Mouse (Mus musculus) liver, adult 2 months (tissue): Measurements from ENCODE around the gene Kank2. TPM values are rescaled to one million over a fixed set of nuclear protein-coding genes. Genes with fewer than 3 reads are reported as not detected.

ENCODE experiments used
- DNase-seq: peaks from one replicate; pipeline ENCODE4 v3.0.0-alpha.2; 2011; ENCODE audit warnings: low read depth, low spot score; ENCODE audit errors: extremely low read depth
- H3K27ac ChIP-seq: fragments of 200-500 bp; replicated peaks from 2 replicates; pipeline ENCODE4 v1.5.1; 2012; ENCODE audit warnings: low read depth, mild to moderate bottlenecking, control low read depth, inconsistent platforms, low read length; ENCODE audit not compliant: insufficient read depth
- H3K27me3 ChIP-seq: fragments of 200-500 bp; 2 replicates; pipeline ENCODE4 v1.6.1; 2012; ENCODE audit warnings: mild to moderate bottlenecking, moderate library complexity, low read length, inconsistent platforms; ENCODE audit not compliant: control insufficient read depth, insufficient read depth
- H3K36me3 ChIP-seq: fragments of 200-500 bp; 2 replicates; pipeline ENCODE4 v1.6.1; 2012; ENCODE audit warnings: low read length, inconsistent platforms; ENCODE audit not compliant: control insufficient read depth, insufficient read depth
- H3K4me1 ChIP-seq: fragments of 200-500 bp; 2 replicates; pipeline ENCODE4 v1.6.1; 2011; ENCODE audit warnings: low read length; ENCODE audit not compliant: control insufficient read depth, insufficient read depth
- H3K4me3 ChIP-seq: fragments of 200-500 bp; 2 replicates; pipeline ENCODE4 v1.5.1; 2011; ENCODE audit warnings: low read depth, mild to moderate bottlenecking, control low read depth, low read length, moderate library complexity; ENCODE audit not compliant: insufficient read depth
- H3K79me2 ChIP-seq: fragments of 200-500 bp; 2 replicates; pipeline ENCODE4 v1.6.1; 2012; ENCODE audit warnings: inconsistent platforms, mild to moderate bottlenecking, low read length, moderate library complexity; ENCODE audit not compliant: control insufficient read depth, insufficient read depth
- H3K9ac ChIP-seq: fragments of 200-500 bp; 2 replicates; pipeline ENCODE4 v1.6.1; 2012; ENCODE audit warnings: low read depth, mild to moderate bottlenecking, control low read depth, inconsistent platforms, low read length
- CTCF ChIP-seq: fragments of 200-500 bp; IDR thresholded peaks from 2 replicates; pipeline ENCODE4 v1.5.1; 2011; ENCODE audit warnings: low read depth, low read length, control low read depth
- POLR2A ChIP-seq: fragments of 200-500 bp; IDR thresholded peaks from 2 replicates; pipeline ENCODE4 v1.6.1; 2011; ENCODE audit warnings: low read length, control low read depth; ENCODE audit not compliant: insufficient read depth; ENCODE audit errors: extremely low read depth
- WGBS: fragments of 180-500 bp; shearing (Covaris S2); methylation state at CpG from one replicate; pipeline ENCODE4 v1.1.7; 2018; 5-methylcytosine and 5-hydroxymethylcytosine counted together
- polyA plus RNA-seq: library from polyadenylated mRNA; depleted of rRNA; stranded (reverse); fragments of >200 nt; gene quantifications from 2 replicates; pipeline ENCODE4 v1.2.3, GENCODE M21; 2012
- total RNA-seq: library from RNA; depleted of rRNA; stranded (reverse); fragments of >200 nt; gene quantifications from 2 replicates; pipeline ENCODE4 v1.2.3, GENCODE M21; 2014

The Kank2 gene
- total and polyA plus RNA-seq, 2 experiments: 12.8 to 27.2 TPM

- WGBS: 31% methylated on average over 20 of the region's 20 CpGs
- H3K4me3 ChIP-seq: peak overlapping the region; percentile 59
- H3K79me2 ChIP-seq: no peaks in the 10 kb centered on the region; the same call in 1 of the 2 replicates
- H3K36me3 ChIP-seq: no peaks in the 10 kb centered on the region
- peak overlapping the region; percentile 90 for H3K27ac ChIP-seq
- peak overlapping the region; percentile 53 for H3K9ac ChIP-seq
- peak; percentile 92 for DNase-seq
- TF ChIP-seq CTCF: no peak
- no peaks in the 10 kb centered on the region for H3K27me3 ChIP-seq
- peaks cover 36% of the 10 kb centered on the region for H3K4me1 ChIP-seq
These were observed 33.2 kb upstream of the Kank2 start for GRCm38 (mm10) chr9:21831558-21832240.

GRCm38 (mm10) chr9:21830936-21831335 lies 32.4 kb upstream of the Kank2 start:
- no peaks in the 10 kb centered on the region; the same call in 1 of the 2 replicates for H3K79me2 ChIP-seq
- peak; percentile 71 for TF ChIP-seq CTCF
- TF ChIP-seq POLR2A: 0 out of 2 replicates have a peak, but pooled peaks have one; percentile 7
- no peaks in the 10 kb centered on the region for H3K36me3 ChIP-seq
- peaks cover 35% of the 10 kb centered on the region for H3K4me1 ChIP-seq
- DNase-seq: peak; percentile 99
- no peak overlapping the region for H3K4me3 ChIP-seq
- H3K27ac ChIP-seq: peak overlapping the region; percentile 90
- H3K27me3 ChIP-seq: no peaks in the 10 kb centered on the region
- 23% methylated on average over 11 of the region's 11 CpGs for WGBS
- peak overlapping the region; percentile 53 for H3K9ac ChIP-seq

- Histone ChIP-seq H3K36me3 (no peaks in the 10 kb centered on the region), H3K4me3 (no peak overlapping the region), H3K27me3 (no peaks in the 10 kb centered on the region), H3K79me2 (no peaks in the 10 kb centered on the region; the same call in 1 of the 2 replicates), H3K9ac (peak overlapping the region; percentile 27), H3K27ac (peak overlapping the region; percentile 88), H3K4me1 (peaks cover 35% of the 10 kb centered on the region)
- TF ChIP-seq POLR2A (no peak), CTCF (no peak)
- 23% methylated on average over 5 of the region's 5 CpGs for WGBS
- peak; percentile 95 for DNase-seq
These were observed 31.9 kb upstream of the Kank2 start for GRCm38 (mm10) chr9:21830461-21830850.

GRCm38 (mm10) chr9:21829834-21830460 lies 31.4 kb upstream of the Kank2 start:
- H3K79me2 ChIP-seq: no peaks in the 10 kb centered on the region; the same call in 1 of the 2 replicates
- peak overlapping the region; percentile 88 for H3K27ac ChIP-seq
- no peaks in the 10 kb centered on the region for H3K36me3 ChIP-seq
- DNase-seq: peak; percentile 60
- no peaks in the 10 kb centered on the region for H3K27me3 ChIP-seq
- TF ChIP-seq POLR2A (no peak), CTCF (no peak)
- H3K9ac ChIP-seq: peak overlapping the region; percentile 5
- peak overlapping the region; percentile 8; the same call in 1 of the 2 replicates for H3K4me3 ChIP-seq
- H3K4me1 ChIP-seq: peaks cover 34% of the 10 kb centered on the region
- 23% methylated on average over 14 of the region's 14 CpGs for WGBS

- H3K4me3 ChIP-seq: no peak overlapping the region
- H3K79me2 ChIP-seq: no peaks in the 10 kb centered on the region
- H3K4me1 ChIP-seq: peaks cover 9% of the 10 kb centered on the region; the same call in 1 of the 2 replicates
- no peak for TF ChIP-seq POLR2A
- TF ChIP-seq CTCF: no peak
- no peak for DNase-seq
- H3K27ac ChIP-seq: no peak overlapping the region
- no peak overlapping the region for H3K9ac ChIP-seq
- H3K36me3 ChIP-seq: no peaks in the 10 kb centered on the region
- H3K27me3 ChIP-seq: no peaks in the 10 kb centered on the region
- WGBS: 93% methylated on average over 10 of the region's 10 CpGs
These were observed 25.8 kb upstream of the Kank2 start for GRCm38 (mm10) chr9:21824366-21824765.

DNA sequence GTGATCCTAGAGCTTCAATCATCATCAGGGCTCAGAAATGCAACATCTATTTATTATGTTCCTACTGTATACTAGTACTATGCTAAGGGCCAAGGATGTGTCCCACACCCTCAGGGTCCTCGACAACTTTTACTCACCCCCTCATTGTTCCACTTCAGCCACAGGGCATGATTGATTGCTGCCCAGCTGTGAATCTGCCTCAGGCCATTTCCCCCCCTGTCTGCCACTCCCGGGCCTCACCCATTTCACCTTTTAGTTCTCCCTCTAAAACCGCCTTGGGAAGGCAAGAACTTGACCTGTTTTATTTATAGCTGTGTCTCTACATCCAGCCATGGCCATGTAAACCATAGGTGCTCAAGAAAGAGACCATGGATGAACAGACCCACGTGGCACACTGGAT lies 25.4 kb upstream of the Kank2 start:
- no peaks in the 10 kb centered on the region for H3K36me3 ChIP-seq
- WGBS: 70% methylated on average over 4 of the region's 4 CpGs
- TF ChIP-seq POLR2A (no peak), CTCF (no peak)

More for the DNA sequence above, 25.4 kb upstream of the Kank2 start:
- no peak for DNase-seq
- H3K79me2 ChIP-seq: no peaks in the 10 kb centered on the region
- H3K27me3 ChIP-seq: no peaks in the 10 kb centered on the region
- no peak overlapping the region; the same call in 1 of the 2 replicates for H3K27ac ChIP-seq
- no peak overlapping the region for H3K4me3 ChIP-seq
- peaks cover 9% of the 10 kb centered on the region; the same call in 1 of the 2 replicates for H3K4me1 ChIP-seq
- no peak overlapping the region for H3K9ac ChIP-seq
